Mouse (Mus musculus) NIH3T3 (cell line): ENCODE results near the gene Crabp2.
"Not testable (repeated sequence)": the region's sequence is repeated elsewhere in the genome, so short reads cannot be mapped to it uniquely, and the experiment has no call there.

Experiments used
- DNase-seq: peaks from one replicate; pipeline ENCODE4 v3.0.0-alpha.2; 2012; ENCODE audit warnings: low read depth

The Crabp2 gene

DNA sequence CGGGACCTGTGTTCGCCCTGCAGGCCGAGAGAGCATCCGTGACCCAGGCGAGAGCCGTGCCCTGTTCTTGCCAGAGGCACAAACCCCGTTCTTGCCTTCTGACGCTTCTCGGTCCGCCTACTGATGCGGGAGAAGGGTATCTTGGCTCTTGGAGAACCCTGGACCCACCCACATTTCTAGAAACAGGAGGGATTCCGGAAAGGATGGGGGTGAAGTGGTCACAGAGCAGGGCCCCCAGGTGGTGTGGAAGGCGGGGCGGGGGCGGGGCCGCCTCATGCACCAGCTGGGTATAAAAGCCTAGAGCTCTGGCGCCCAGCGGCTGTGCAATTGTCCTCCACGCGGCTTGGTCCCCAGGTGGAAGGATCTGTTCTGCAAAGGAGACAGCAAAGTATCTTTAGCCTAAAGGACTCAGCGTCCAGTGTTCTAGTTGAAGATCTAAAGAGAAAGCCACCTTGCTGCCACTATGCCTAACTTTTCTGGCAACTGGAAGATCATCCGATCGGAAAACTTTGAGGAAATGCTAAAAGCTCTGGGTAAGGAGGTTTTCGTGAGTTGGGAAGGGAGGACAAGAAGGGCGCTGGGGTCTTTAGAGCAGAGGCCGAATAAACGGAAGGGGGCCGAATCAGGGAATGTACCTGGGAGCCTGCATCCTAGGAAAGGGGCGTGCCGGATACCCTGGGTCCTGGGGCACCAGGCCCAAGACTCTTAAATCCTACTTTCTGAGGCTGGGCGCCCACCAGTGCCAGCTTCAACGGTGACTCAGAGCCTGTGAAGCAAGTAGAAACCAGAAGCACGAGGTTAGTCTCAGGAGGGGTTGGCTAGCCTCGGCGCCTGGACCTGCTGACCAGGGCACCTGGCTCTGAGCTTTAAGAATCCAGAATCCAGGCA lies at the start of gene Crabp2:
Gene Crabp2, plus strand, starts transcription at position 289 of the 888 bp plus-strand sequence.
- peak; percentile 82 for DNase-seq

DNA sequence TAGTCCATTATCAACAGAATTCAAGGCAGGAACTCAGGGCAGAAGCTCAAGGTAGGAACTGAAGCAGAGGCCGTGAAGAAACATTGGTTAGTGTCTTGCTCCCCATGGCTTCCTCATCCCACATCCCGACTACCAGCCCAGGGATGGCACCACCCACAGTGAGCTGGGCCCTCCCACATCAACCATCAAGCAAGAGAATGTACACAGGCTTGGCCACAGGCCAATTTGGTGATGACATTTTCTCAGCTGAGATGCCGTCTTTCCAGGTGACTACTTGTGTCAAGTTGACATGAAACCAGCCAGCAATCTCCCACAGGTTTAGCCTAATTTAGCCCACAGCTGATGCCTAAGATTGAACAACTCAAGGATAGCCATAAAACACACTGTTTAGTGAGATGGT lies 49.2 kb upstream of the Crabp2 start:
- DNase-seq: no peak

DNA sequence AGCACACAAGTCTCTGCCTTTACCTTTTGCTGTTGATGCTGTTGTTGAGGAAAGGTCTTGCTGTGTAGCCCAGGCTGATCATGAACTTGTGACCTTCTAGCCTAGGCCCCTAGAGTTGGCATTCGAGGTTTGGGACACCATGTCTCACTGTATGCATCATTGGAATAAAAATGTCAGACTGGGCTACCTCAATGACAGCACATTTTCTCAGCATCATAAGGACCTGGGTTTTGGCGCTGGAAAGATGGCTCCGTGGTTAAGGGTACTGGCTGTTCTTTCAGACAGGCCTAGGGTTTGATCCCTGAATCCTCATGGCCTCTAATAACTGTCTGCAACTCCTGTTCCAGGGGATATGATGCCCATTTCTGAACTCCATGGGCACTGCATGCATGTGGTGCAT lies 48.7 kb upstream of the Crabp2 start:
- DNase-seq: no peak

DNA sequence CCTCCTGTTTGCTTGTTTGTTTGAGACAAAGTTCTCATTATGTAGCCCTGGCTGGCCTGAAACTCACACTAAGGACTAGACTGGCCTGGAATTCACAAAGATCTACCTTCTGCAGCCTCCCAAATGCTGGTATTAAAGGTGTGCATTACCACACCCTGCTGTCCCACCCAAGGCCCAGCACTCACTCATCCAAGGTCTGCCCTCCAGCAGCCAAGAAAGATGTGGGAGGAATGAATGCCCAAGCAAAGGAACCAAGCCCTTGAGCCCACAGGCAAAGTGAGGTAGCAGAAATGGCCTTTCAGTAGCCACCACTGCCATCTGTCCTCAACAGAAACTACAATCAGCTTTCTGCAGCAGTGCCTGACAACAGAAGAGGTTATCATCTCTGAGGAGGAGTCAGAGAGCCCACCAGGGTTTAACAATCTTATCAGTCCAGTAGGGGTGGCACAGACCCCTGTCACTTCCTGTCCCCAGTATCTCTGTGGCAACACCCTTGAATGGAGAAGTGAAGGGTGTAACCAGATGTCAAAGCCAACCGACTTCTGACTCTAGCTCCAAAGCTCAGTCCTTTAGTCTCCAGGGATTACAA lies 47.3 kb upstream of the Crabp2 start:
- no peak for DNase-seq

DNA sequence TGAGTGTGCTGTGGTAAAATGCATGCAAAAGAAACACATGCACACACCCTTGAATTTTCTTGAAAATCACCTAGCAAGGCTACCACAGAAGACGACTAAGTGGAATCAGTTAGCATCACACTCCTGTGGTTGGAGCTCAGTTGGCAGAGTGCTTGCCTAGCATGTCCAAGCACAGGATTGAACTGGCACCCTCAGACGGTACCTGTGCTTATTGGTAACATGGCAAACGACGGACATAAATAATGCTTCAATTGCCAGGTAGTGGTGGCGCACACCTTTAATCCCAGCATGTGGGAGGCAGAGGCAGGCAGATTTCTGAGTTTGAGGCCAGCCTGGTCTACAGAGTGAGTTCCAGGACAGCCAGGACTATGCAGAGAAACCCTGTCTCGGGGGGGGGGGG lies 46.5 kb upstream of the Crabp2 start:
- not testable (repeated sequence) for DNase-seq

DNA sequence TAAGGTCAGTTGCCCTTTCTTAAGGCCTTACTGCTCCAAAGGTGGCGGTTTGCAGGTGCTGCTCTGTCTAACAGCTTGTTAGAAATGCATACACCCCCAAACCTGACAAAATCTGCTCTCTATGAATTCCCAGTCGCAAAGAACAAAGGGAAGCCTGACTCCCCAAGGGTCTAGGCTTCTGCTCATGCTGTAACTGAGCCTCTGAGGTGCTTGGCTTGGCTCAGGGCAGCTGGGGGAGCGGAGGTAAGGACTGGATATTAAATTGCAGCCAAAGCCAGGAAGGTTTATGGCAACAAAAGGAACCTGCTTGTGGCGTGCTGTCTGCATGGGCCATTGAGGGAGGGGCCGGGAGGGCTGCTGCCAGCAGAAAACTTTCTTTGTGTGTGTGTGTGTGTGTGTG lies 44.6 kb upstream of the Crabp2 start:
- no peak for DNase-seq

DNA sequence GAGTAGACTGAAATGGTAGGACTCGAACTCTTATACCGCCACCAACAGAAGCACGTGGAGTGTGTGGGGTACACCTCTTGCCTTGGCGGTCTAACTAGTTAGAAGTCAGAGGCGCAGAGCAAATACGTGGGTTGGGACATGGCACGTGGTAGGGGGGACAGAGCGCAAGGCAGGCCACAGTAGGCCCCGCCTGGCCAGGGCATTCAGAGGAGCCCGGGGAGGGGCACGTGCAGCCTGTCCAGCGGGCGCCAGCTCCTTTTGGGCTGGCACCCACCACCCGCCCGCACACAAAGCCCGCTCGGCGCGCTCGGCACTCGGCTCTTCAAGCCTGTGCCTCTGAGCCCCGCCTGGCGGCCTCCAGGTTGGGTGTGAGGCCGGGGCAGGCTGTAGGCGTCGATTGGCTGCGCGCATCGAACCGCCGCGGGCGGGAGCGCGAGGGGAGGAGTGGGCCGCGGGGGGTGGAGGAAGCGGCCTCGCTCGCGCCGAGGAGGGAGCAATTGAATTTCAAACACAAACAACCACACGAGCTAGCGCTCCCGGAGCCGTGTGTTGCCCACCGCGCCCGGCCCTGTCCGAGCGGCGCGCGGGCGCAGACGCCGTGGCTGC lies 42.5 kb upstream of the Crabp2 start, which contains the start of gene Hdgf:
Gene Hdgf, plus strand, starts transcription at position 442 of the 606 bp plus-strand sequence.
- peak; percentile 98 for DNase-seq

DNA sequence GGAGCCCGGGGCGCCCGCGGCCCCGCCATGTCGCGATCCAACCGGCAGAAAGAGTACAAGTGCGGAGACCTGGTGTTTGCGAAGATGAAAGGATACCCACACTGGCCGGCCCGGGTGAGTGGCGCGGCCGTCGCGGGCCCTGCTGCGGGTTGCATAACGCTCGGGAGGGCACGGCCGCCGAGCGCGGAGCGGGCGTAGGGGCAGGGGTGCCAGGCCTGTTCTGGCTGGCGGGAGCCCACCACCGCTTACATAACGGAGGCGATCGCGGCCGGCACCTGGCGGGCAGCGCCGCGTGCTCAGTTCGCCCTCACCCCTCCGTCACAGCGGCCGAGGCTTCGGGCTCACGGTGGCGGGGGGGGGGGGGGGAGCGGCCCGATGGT lies 41.9 kb upstream of the Crabp2 start:
- DNase-seq: no peak

DNA sequence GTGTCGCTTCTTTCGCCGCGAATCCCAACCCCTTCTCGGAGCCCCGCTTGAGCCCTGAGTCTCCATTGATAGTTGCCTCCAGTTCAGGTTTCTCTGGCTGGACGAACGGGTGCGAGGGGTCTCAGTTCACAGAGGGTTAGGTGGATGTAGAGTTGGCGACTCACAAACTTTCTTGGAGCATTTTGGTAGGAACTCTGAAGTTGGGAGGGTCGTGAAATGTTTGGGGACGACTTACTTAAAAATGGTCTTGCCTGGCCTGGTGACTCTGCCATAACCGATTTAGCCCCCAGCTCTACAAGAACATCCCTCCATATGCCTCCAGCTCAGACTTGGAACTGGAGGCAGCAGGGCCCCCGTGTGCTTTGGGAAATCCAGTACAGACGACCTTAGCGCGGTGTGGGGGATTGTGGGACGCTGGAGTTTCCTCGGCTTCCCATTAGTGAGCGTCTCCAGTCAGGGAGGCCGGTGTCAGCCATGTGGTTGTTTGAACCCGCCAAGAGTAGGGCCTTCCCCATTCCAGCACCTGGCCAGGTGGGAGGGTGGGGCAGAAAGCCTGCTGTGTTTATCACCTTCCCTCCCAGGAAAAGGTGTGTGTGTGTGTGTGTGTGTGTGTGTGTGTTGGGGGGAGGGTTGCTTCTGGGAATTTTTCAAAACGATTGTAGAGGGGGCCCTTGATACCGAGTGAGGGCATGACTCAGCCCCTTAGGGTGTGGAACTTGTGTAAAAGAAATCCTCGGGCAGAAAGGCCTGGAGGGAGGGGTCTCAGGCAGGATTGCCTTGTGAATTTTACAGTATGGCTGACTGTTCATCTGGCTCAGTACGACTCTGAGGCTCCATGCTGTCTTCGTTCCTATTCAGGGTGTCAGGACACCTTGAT lies 41.2 kb upstream of the Crabp2 start:
- DNase-seq: peak; percentile 69

DNA sequence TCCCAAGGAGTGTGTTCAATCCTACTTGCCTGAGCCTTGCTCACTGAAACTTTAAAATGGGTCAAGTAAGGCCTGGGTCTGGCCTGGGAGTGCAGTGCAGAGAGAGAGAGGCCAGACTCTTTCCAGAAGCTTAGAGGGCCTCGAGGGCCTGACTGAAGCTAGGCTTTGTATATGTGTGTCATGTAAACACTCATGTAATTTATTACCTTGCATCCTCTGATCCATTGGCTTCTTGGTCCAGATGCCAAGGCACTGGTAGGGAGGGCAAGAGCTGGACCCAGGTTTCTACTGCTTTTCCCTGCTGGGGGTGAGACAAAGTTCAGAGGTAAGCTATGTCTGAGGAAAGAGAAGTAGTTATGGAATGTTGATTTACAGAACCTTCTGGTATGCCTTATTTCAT lies 40.6 kb upstream of the Crabp2 start:
- DNase-seq: peak; percentile 47

DNA sequence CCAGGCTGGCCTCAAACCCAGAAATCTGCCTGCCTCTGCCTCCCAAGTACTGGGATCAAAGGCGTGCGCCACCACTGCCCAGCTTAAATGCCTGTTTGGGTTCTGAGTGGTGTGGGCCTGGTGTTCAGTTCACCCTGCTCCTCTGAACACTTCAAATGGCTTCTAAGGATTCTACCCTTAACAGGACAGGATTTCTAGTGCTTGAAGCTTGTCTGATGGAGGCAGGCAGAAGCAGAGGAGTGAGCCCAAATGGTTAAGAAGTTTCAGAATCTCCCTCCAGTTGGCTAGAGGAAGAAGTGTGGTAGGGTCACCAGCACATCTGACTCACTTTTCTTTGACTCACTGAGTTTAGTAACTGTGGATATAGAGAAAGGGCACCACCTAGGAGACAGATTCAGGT lies 39.1 kb upstream of the Crabp2 start:
- DNase-seq: peak; percentile 69

DNA sequence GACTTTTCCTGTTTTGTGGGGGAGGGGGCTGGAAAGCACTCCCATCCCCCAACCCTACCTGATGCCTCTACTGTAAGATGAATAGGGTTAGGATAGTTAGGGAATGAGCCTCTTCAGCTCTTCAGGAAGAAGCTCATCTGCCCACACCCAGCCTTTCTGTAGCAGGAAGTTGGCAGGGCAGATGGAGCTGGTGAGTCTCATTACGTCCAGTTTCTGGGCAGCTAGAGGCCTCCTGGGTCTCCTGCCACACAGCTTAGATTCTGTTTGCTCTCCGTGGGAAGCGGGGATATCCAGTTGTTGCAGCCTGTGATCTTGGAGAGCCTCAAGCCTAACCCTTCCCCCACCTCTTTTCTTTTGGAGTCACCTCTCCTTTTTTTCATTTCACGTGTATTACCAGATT lies 38.6 kb upstream of the Crabp2 start:
- peak; percentile 73 for DNase-seq

DNA sequence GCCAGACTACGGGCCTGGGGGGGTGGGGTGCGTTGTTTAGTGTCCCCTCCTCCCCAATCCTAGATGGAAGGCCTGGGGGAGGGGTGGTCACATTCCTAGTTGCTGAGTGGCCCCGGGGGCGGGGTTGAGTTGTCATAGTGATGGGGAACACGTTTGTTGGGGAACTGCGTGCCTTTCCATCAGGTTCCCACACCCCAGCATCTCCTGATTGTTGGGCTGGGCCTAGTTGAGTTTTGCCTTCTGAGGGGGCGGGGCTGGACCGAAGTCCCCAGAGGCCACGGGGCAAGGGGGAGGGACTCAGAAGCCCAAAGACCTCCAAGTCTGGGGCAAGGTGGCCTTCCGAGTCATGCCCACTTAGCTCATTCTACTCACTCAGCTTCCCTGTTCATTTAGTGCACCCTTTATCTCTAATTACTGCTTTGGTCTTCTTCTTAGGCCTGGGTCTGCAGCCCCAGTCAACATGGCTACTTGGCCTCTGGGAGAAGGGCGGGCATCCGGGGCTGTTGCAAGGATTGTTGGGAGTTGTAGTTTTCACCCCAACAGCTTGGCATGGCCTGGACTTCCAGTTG lies 37.8 kb upstream of the Crabp2 start:
- DNase-seq: peak; percentile 99

DNA sequence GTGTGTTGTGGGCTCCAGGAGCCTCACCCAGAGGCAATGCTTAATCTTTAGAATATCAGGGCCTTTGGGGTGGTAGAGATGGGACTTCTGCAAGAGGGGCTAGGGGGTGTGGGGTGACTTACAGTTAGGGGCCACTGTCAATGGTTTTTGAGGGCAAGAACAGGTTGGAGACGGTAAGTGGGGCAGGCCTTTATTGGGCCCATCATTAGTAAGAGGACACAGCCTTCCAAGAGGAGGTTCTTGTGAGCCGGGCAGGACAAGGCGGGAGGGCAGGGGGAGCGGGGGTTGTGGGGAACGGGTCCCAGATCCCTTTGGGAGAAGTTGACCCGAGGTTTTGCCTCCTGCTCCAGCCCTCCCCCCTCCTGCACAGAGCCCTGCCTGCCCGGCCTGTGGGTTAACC lies 35.0 kb upstream of the Crabp2 start:
- DNase-seq: no peak

DNA sequence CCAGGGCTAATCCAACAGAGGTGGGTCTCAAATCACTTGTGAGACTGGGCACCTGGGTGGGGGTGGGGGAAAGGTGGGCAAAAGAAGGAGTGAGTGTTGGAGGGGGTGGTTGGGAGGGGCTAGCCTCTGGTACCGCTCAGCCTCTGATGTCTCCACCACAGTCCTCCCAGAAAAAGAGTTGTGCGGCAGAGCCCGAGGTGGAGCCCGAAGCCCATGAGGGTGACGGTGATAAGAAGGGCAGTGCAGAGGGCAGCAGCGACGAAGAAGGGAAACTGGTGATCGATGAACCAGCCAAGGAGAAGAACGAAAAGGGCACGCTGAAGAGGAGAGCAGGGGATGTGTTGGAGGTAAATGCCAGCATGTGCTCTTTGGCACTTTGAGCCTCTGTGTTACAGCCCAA lies 34.6 kb upstream of the Crabp2 start:
- no peak for DNase-seq

DNA sequence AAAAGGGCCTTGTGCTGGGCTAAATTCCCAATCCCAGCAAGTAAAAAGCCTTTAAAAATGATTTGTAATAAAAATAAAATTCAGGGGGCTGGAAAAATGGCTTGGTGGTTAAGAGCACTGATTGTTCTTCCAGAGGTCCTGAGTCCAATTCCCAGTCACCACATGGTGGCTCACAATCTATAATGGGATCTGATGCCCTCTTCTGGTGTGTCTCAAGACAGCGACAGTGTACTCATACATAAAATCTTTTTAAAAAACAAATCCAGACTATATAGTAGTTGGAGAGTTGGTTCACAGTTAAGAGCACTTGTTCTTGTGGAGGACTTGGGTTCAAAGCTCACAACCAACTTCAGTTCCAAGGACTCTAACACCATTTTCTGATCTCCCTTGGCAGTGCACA lies 31.5 kb upstream of the Crabp2 start:
- peak; percentile 36 for DNase-seq

DNA sequence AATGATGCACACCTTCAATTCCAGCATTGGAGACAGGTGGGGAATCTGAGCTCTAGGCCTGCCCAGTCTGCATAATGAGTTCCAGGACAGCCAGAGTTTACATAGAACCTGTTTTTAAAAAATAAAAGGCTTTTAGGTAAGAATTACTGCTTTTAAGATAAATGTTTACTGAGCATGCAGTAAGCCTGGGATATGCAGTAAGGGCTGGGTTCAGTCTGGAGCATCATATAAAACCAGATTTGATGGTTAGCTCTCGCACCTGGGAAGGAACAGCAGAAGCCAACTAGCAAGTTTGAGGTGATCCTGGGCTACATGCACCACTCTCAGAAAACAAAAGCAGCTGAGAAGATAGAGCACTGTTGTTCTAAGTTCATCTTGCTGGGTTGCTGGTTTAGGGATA lies 29.9 kb upstream of the Crabp2 start:
- no peak for DNase-seq

DNA sequence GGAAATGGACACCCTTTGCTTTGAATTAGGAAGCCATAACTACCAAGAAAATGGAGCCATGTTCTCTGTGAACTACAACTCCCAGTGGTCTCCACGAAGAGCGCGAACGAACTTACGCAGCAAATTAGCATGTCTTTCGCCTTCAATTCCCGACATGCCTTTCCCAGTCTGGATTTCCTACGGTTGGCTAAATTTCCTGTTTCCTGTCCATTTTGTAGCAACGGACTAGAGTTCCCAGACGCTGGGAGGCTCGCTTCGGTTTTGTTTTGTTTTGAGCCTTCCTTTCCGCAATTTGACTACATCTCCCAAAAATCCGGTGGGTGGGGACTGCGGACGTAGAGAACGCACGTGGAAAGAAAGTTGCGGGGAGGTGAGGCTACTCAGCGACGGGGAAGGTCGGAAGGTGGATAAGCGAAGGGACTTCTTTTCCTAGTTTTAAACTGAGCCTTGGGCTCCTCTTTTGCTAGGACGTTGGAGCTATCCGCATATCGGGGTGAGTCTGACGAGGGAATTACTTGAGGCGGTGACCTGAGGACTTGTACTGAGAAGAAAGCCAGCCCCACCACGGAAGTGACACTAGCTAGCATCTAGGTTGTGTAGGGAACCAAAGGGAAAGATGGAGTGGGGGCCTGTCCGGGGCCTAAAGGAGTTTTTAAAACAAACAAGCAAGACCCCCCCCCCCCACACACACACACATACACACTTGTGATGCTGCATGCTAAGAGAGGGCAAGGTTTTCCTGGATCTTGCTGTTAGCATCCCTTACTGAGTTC lies 28.9 kb upstream of the Crabp2 start, which contains the start of gene Mrpl24:
Gene Mrpl24, plus strand, starts transcription at position 171 of the 773 bp plus-strand sequence.
- peak; percentile 87 for DNase-seq

DNA sequence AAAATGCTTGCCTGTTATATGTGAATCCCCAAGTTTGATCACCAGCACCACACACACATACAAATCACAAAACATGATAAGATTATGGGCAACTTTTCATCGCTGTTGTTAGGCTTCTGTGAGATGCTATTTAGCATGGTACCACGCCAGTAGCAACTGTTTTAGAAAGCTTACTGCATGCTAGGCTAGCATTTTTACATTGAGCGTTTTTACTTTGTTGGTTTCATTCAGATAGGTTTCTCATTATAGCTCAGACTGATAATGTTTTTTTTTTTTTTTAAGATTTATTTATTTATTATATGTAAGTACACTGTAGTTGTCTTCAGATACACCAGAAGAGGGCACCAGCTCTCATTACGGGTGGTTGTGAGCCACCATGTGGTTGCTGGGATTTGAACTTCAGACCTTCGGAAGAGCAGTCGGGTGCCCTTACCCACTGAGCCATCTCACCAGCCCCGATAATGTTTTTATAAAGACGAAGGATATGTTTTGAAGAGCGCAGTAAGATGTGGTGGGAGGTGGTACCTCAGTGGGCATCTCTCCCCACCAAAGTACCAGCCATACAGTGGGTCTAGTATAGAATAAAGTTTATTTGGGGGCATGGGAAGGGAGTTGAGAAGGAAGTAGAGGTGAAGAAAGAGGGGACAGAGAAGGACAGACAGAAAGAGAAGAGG lies 28.1 kb upstream of the Crabp2 start:
- no peak for DNase-seq

DNA sequence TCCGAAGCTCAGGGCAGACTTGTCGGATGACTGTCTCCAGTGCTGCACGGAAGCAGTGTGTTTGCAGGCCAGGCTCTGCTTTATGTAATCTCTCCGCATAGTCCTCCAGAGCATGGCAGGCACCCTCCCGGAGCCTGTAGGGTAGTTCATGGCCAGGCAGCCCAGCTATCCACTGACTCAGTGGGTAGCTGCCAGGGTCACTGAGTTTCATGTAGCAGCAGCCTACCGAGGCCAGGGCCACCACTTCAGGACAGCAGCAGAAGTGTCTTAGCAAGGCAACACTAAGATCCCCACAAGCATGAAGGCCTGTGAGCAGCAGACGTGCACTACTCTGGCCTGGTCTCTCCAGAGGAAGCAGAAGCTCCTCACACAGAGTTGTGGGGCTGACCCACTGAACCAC lies 23.5 kb upstream of the Crabp2 start:
- no peak for DNase-seq
